Mouse (Mus musculus): Measurements from ENCODE around the gene Sytl2. TPM values are rescaled to one million over a fixed set of nuclear protein-coding genes. Genes with fewer than 3 reads are reported as not detected.

Sytl2 gene
- polyA plus RNA-seq, 1 experiment from 2014 or later: 9.1 TPM

DNA sequence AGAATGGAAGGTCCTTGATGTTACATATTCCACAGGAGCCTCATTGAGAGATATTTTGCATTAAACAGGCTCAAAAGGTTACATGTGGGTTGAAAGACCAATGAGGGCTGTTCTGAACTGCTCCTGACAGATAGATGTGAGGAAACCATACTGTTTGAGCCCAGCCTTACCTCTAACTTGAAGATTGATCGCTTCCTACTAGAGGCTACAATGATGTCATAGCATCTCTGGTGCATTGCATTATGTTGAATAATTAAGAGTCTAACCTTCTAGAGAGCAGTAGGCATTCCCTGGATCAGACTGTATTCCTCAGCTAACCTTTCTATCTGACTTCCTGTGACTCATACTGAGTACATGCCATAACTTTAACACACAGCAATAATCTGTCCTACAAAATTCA is 17.4 kb downstream of the Sytl2 start:
- Histone ChIP-seq H3K27ac (replicated peaks) (no peak overlapping the region), H3K36me3 (no peaks in the 10 kb centered on the region), H3K27me3 (no peaks in the 10 kb centered on the region), H3K4me2 (no peak overlapping the region), H3K4me3 (no peak overlapping the region), H3K9ac (no peak overlapping the region), H3K9me3 (no peaks in the 10 kb centered on the region), H3K4me1 (replicated peaks) (no peaks in the 10 kb centered on the region)
- ATAC-seq (ENCODE audit: low read depth): no peak
- WGBS: 82% methylated on average over 1 of the region's 1 CpGs

DNA sequence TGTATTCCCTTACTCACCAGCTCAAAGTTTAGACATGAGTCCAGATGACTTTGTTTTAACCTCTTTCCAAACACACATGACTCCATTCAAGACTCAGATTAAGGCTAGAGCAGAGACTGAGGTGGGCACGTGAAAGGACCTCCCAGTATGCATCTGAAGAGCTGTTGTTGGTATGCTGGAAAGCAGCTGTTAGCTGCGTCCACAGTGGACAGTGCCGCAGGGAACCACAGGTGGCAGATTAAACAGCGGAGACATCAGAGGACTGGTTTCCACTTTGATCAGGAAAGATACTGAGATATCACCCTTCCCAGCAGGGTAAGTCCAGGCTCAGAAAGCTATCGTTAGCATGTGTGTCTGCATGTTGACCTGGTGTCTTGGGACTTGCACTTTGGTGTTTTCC is 18.1 kb downstream of the Sytl2 start:
- Histone ChIP-seq H3K4me3 (no peak overlapping the region), H3K36me3 (no peaks in the 10 kb centered on the region), H3K4me2 (no peak overlapping the region), H3K9ac (no peak overlapping the region), H3K9me3 (no peaks in the 10 kb centered on the region), H3K27me3 (no peaks in the 10 kb centered on the region), H3K4me1 (replicated peaks) (no peaks in the 10 kb centered on the region), H3K27ac (replicated peaks) (no peak overlapping the region)
- no peak for ATAC-seq (ENCODE audit: low read depth)
- 70% methylated on average over 5 of the region's 5 CpGs for WGBS

GRCm38 (mm10) chr7:90325166-90325565 is 23.1 kb downstream of the Sytl2 start:
- ATAC-seq (ENCODE audit: low read depth): no peak

GRCm38 (mm10) chr7:90330200-90330599 is 28.1 kb downstream of the Sytl2 start:
- WGBS: 83% methylated on average over 1 of the region's 1 CpGs
- ATAC-seq (ENCODE audit: low read depth): no peak
- H3K4me1 ChIP-seq (replicated peaks): no peaks in the 10 kb centered on the region

More at GRCm38 (mm10) chr7:90325166-90325565, 23.1 kb downstream of the Sytl2 start:
- Histone ChIP-seq H3K4me2 (no peak overlapping the region), H3K36me3 (no peaks in the 10 kb centered on the region), H3K27me3 (no peaks in the 10 kb centered on the region), H3K4me1 (replicated peaks) (no peaks in the 10 kb centered on the region), H3K27ac (replicated peaks) (no peak overlapping the region), H3K9ac (no peak overlapping the region), H3K4me3 (no peak overlapping the region), H3K9me3 (no peaks in the 10 kb centered on the region)
- 96% methylated on average over 4 of the region's 4 CpGs for WGBS

DNA sequence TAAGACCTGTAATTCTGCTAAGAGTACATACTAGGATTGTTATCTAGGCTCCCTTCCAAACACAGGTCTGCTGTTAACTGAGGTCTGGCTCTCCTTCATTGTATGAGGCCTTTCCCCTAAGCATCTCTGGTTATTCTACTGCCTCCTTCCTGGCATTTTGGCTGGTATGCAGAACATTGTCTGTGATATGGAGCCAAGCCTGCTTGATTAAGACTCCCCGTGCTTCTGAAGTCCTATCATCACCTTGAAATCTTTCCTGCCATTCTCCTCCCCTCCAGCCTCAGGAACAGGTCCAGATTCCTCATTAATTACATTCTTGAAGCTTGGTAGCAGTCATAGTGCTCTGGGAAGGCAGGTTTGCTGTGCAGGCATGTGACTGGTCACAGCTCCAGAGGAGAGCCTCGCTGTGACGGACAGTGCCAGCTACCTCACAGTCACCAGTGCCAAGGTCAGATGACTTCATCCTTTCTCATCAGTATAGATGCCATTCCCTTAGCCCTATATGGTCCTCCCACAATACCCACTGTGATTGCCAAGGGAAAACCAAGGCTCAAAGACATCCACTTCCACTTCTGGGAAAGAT is 30.5 kb downstream of the Sytl2 start:
- Histone ChIP-seq H3K9me3 (no peaks in the 10 kb centered on the region), H3K9ac (no peak overlapping the region), H3K27me3 (no peaks in the 10 kb centered on the region), H3K27ac (replicated peaks) (no peak overlapping the region), H3K4me3 (no peak overlapping the region), H3K4me1 (replicated peaks) (no peaks in the 10 kb centered on the region), H3K36me3 (no peaks in the 10 kb centered on the region), H3K4me2 (no peak overlapping the region)
- no peak for ATAC-seq (ENCODE audit: low read depth)
- 92% methylated on average over 3 of the region's 3 CpGs for WGBS

More at GRCm38 (mm10) chr7:90330200-90330599, 28.1 kb downstream of the Sytl2 start:
- Histone ChIP-seq H3K36me3 (no peaks in the 10 kb centered on the region), H3K9me3 (no peaks in the 10 kb centered on the region), H3K4me2 (no peak overlapping the region), H3K4me3 (no peak overlapping the region), H3K27ac (replicated peaks) (no peak overlapping the region), H3K9ac (no peak overlapping the region), H3K27me3 (no peaks in the 10 kb centered on the region)

GRCm38 (mm10) chr7:90334362-90334761 is 32.3 kb downstream of the Sytl2 start:
- no peak for ATAC-seq (ENCODE audit: low read depth)
- 88% methylated on average over 6 of the region's 6 CpGs for WGBS
- Histone ChIP-seq H3K4me2 (no peak overlapping the region), H3K9me3 (no peaks in the 10 kb centered on the region), H3K36me3 (no peaks in the 10 kb centered on the region), H3K27me3 (no peaks in the 10 kb centered on the region), H3K27ac (replicated peaks) (no peak overlapping the region), H3K4me3 (no peak overlapping the region), H3K4me1 (replicated peaks) (no peaks in the 10 kb centered on the region), H3K9ac (no peak overlapping the region)

GRCm38 (mm10) chr7:90334831-90335230 is 32.8 kb downstream of the Sytl2 start:
- ATAC-seq (ENCODE audit: low read depth): no peak
- H3K27me3 ChIP-seq: no peaks in the 10 kb centered on the region
- 91% methylated on average over 3 of the region's 3 CpGs for WGBS
- H3K9ac ChIP-seq: no peak overlapping the region
- H3K4me1 ChIP-seq (replicated peaks): no peaks in the 10 kb centered on the region
- H3K9me3 ChIP-seq: no peaks in the 10 kb centered on the region
- H3K27ac ChIP-seq (replicated peaks): no peak overlapping the region
- H3K4me2 ChIP-seq: no peak overlapping the region
- no peak overlapping the region for H3K4me3 ChIP-seq
- no peaks in the 10 kb centered on the region for H3K36me3 ChIP-seq

DNA sequence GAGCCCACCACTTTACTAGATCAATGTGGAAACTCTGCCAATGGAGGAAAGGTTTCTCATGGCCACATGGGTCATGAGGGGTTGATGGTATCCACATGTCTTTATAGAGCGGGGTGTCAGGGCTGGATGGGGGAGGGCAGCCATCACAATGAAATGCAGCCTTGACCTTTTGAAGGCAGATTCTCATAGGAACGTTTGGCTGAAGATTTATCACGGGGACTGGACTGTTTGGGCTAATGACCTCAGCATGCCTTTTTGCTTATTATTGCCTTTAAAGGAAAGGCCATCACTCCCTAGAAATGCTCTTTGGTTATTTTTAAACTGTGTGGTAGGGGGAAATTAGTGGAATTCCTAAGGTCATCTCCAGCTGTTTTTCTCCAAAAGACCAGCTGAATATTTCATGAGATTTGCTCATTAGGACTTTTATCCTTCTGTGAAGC is 33.7 kb downstream of the Sytl2 start:
- no peaks in the 10 kb centered on the region for H3K4me1 ChIP-seq (replicated peaks)
- H3K27ac ChIP-seq (replicated peaks): no peak overlapping the region
- ATAC-seq (ENCODE audit: low read depth): no peak
- H3K4me2 ChIP-seq: no peak overlapping the region
- H3K36me3 ChIP-seq: no peaks in the 10 kb centered on the region
- H3K9me3 ChIP-seq: no peaks in the 10 kb centered on the region
- no peaks in the 10 kb centered on the region for H3K27me3 ChIP-seq
- H3K9ac ChIP-seq: no peak overlapping the region
- 47% methylated on average over 3 of the region's 3 CpGs for WGBS
- H3K4me3 ChIP-seq: no peak overlapping the region

GRCm38 (mm10) chr7:90341212-90341957 is 39.3 kb downstream of the Sytl2 start:
- no peak for ATAC-seq (ENCODE audit: low read depth)
- no peak overlapping the region for H3K4me3 ChIP-seq
- no peak overlapping the region for H3K9ac ChIP-seq
- no peaks in the 10 kb centered on the region for H3K9me3 ChIP-seq
- no peaks in the 10 kb centered on the region; the same call in 1 of the 2 replicates for H3K4me1 ChIP-seq (replicated peaks)
- H3K36me3 ChIP-seq: no peaks in the 10 kb centered on the region
- H3K27ac ChIP-seq (replicated peaks): no peak overlapping the region
- no peak overlapping the region for H3K4me2 ChIP-seq
- WGBS: 66% methylated on average over 12 of the region's 12 CpGs
- H3K27me3 ChIP-seq: no peaks in the 10 kb centered on the region

GRCm38 (mm10) chr7:90344903-90345302 is 42.9 kb downstream of the Sytl2 start:
- H3K4me2 ChIP-seq: no peak overlapping the region
- no peaks in the 10 kb centered on the region for H3K36me3 ChIP-seq
- no peak overlapping the region for H3K9ac ChIP-seq
- no peaks in the 10 kb centered on the region for H3K9me3 ChIP-seq
- ATAC-seq (ENCODE audit: low read depth): no peak
- no peak overlapping the region for H3K27ac ChIP-seq (replicated peaks)
- H3K4me1 ChIP-seq (replicated peaks): no peaks in the 10 kb centered on the region; the same call in 1 of the 2 replicates
- H3K4me3 ChIP-seq: no peak overlapping the region
- WGBS: 81% methylated on average over 3 of the region's 3 CpGs
- H3K27me3 ChIP-seq: no peaks in the 10 kb centered on the region

DNA sequence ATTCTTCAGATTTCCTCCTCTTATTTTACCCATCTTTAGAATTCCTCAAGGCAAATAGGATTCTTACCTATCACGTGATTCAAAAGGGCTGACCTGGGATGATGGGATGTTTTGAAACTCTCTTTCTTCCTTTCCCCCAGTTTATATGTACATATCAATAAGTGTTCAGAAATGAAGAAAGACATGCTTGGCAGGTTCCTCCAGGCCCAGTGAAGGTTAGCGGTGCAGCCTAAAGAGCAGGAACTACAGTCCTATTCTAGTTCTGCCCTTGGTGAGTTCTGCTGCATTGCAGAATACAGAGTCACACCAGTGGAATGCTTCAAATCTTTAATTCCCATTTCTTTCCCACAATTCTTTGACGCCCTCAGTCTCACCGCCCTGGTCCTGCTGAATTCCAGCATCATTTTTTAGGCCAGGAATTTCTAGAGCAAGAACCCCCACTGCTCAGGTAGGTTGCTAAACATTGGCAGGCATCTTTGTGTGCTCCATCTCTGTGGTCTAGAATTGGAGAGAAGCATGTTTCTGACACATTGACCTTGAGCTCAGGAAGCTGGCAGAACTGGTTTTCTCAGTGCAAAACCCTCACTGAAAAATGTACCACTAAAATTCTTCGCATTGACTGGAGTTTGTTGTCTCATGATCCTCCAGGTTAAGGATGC is 45.9 kb downstream of the Sytl2 start:
- H3K4me1 ChIP-seq (replicated peaks): no peaks in the 10 kb centered on the region
- no peak overlapping the region for H3K9ac ChIP-seq
- no peak overlapping the region for H3K4me3 ChIP-seq
- no peak overlapping the region for H3K27ac ChIP-seq (replicated peaks)
- ATAC-seq (ENCODE audit: low read depth): no peak
- H3K4me2 ChIP-seq: no peak overlapping the region
- H3K9me3 ChIP-seq: no peaks in the 10 kb centered on the region
- no peaks in the 10 kb centered on the region for H3K36me3 ChIP-seq
- WGBS: 90% methylated on average over 5 of the region's 5 CpGs
- no peaks in the 10 kb centered on the region for H3K27me3 ChIP-seq

- no peak overlapping the region for H3K4me2 ChIP-seq
- H3K27ac ChIP-seq (replicated peaks): no peak overlapping the region
- no peaks in the 10 kb centered on the region for H3K36me3 ChIP-seq
- H3K4me3 ChIP-seq: no peak overlapping the region
- H3K27me3 ChIP-seq: no peaks in the 10 kb centered on the region
- H3K9me3 ChIP-seq: no peaks in the 10 kb centered on the region
- no peak overlapping the region for H3K9ac ChIP-seq
- no peak for ATAC-seq (ENCODE audit: low read depth)
- 85% methylated on average over 5 of the region's 5 CpGs for WGBS
- no peaks in the 10 kb centered on the region for H3K4me1 ChIP-seq (replicated peaks)
Observed at GRCm38 (mm10) chr7:90349014-90349413, 47.0 kb downstream of the Sytl2 start.

Data from neural tube, embryonic 13.5 days (tissue).